Mouse (Mus musculus) lung, embryonic 15.5 days (tissue): ENCODE results near the gene Rnf223. TPM values are rescaled to one million over a fixed set of nuclear protein-coding genes. Genes with fewer than 3 reads are reported as not detected.

Experiments used
- ATAC-seq: fragments of 200-750 bp; cut with Nextera tagmentation; 2 replicates; pipeline ENCODE4 v1.8.0; 2017; ENCODE audit warnings: moderate number of reproducible peaks, borderline replicate concordance; ENCODE audit not compliant: low FRiP score, low TSS enrichment; ENCODE audit errors: extremely low read depth
- H3K27ac ChIP-seq: fragments of 300-500 bp; sonication (generic); 2 replicates; pipeline ENCODE4 v1.5.1; 2015; ENCODE audit warnings: moderate library complexity, mild to moderate bottlenecking, inconsistent platforms
- H3K27me3 ChIP-seq: fragments of 300-500 bp; sonication (generic); 2 replicates; pipeline ENCODE4 v1.6.1; 2015; ENCODE audit warnings: inconsistent platforms
- H3K36me3 ChIP-seq: fragments of 300-500 bp; sonication (generic); 2 replicates; pipeline ENCODE4 v1.6.1; 2015; ENCODE audit warnings: inconsistent platforms
- H3K4me1 ChIP-seq: fragments of 300-500 bp; sonication (generic); 2 replicates; pipeline ENCODE4 v1.6.1; 2015; ENCODE audit warnings: inconsistent platforms
- H3K4me2 ChIP-seq: fragments of 300-500 bp; sonication (generic); 2 replicates; pipeline ENCODE4 v1.6.1; 2015; ENCODE audit warnings: inconsistent platforms, mild to moderate bottlenecking, moderate library complexity
- H3K4me3 ChIP-seq: fragments of 300-500 bp; sonication (generic); 2 replicates; pipeline ENCODE4 v1.5.1; 2015; ENCODE audit warnings: mild to moderate bottlenecking, inconsistent platforms
- H3K9ac ChIP-seq: fragments of 300-500 bp; sonication (generic); 2 replicates; pipeline ENCODE4 v1.6.1; 2015; ENCODE audit warnings: inconsistent platforms
- H3K9me3 ChIP-seq: fragments of 300-500 bp; sonication (generic); 2 replicates; pipeline ENCODE4 v1.6.1; 2016; ENCODE audit warnings: inconsistent platforms
- WGBS: fragments of 180-500 bp; shearing (Covaris S2); methylation state at CpG from one replicate; pipeline ENCODE4 v1.1.7; 2015; 5-methylcytosine and 5-hydroxymethylcytosine counted together
- polyA plus RNA-seq: library from polyadenylated mRNA; unstranded; fragments of >200 nt; fragmentation: Nextera tagmentation; extraction: Ambion mirVana; gene quantifications from 2 replicates; pipeline ENCODE4 v1.2.1, GENCODE M21; 2015

Rnf223 gene
- polyA plus RNA-seq, 1 experiment from 2014 or later = 0.29 TPM

GRCm38 (mm10) chr4:156099427-156099826 lies 30.9 kb upstream of the Rnf223 start:
- no peak overlapping the region for H3K9ac ChIP-seq
- no peaks in the 10 kb centered on the region for H3K4me1 ChIP-seq
- no peaks in the 10 kb centered on the region for H3K36me3 ChIP-seq
- no peaks in the 10 kb centered on the region for H3K27me3 ChIP-seq
- H3K4me3 ChIP-seq = no peak overlapping the region
- no peak for ATAC-seq
- no peak overlapping the region for H3K4me2 ChIP-seq
- H3K27ac ChIP-seq = no peak overlapping the region
- WGBS = 70% methylated on average over 6 of the region's 6 CpGs
- no peaks in the 10 kb centered on the region for H3K9me3 ChIP-seq

DNA sequence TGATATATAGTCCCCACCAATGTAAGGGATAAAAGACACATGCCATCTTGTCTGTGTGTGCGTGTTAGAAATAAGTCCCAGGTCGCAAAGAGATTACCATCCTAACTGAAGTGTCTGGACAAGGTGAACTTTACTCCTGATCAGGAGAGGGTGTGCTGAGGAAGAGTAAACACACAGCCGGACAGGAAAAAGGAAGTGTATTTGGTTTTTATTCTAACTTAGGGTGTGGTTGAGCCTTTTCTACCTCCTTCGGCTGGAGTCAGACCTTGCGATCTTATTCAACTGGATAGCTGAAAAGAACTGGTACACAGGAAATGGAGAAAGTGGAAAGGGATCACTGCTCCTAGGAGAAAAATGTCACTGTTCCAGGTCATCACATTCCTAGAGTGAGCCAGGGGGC lies 29.8 kb upstream of the Rnf223 start:
- H3K36me3 ChIP-seq = no peaks in the 10 kb centered on the region
- ATAC-seq = no peak
- H3K9me3 ChIP-seq = no peaks in the 10 kb centered on the region
- no peak overlapping the region for H3K4me3 ChIP-seq
- no peaks in the 10 kb centered on the region for H3K27me3 ChIP-seq
- H3K4me1 ChIP-seq = no peaks in the 10 kb centered on the region
- no peak overlapping the region for H3K9ac ChIP-seq
- no peak overlapping the region for H3K27ac ChIP-seq
- 66% methylated on average over 5 of the region's 5 CpGs for WGBS
- H3K4me2 ChIP-seq = no peak overlapping the region

GRCm38 (mm10) chr4:156101481-156101903 lies 28.8 kb upstream of the Rnf223 start:
- no peaks in the 10 kb centered on the region for H3K9me3 ChIP-seq
- 42% methylated on average over 3 of the region's 3 CpGs for WGBS
- no peak overlapping the region for H3K4me3 ChIP-seq
- no peaks in the 10 kb centered on the region for H3K4me1 ChIP-seq
- no peak overlapping the region for H3K27ac ChIP-seq
- no peak overlapping the region for H3K9ac ChIP-seq
- H3K4me2 ChIP-seq = no peak overlapping the region
- H3K36me3 ChIP-seq = no peaks in the 10 kb centered on the region
- H3K27me3 ChIP-seq = no peaks in the 10 kb centered on the region
- ATAC-seq = no peak

DNA sequence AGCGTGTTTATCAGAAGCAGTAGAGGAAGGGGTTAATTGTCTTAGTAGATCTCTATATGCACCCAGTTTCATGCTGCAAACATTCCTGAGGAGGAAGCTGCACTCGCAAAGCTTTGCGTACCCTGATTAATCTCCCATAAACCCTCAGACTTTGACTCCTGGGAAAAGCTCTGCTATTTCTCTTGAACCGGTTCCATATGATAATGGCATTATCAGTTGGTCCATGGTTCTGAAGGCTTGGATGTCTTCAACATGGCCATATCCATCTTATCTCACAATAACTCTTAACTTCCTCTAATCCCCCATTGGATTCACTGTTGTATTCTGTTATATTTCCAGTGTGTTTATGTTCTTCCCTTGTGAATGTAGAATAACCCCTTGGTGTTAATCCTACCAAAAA lies 27.0 kb upstream of the Rnf223 start:
- no peak overlapping the region for H3K4me3 ChIP-seq
- ATAC-seq = no peak
- 0 out of 2 replicates have a peak, but pooled peaks cover 3% of the 10 kb centered on the region for H3K4me1 ChIP-seq
- 67% methylated on average over 4 of the region's 4 CpGs for WGBS
- no peak overlapping the region for H3K9ac ChIP-seq
- no peaks in the 10 kb centered on the region for H3K9me3 ChIP-seq
- no peak overlapping the region for H3K27ac ChIP-seq
- H3K4me2 ChIP-seq = no peak overlapping the region
- no peaks in the 10 kb centered on the region for H3K36me3 ChIP-seq
- no peaks in the 10 kb centered on the region for H3K27me3 ChIP-seq

DNA sequence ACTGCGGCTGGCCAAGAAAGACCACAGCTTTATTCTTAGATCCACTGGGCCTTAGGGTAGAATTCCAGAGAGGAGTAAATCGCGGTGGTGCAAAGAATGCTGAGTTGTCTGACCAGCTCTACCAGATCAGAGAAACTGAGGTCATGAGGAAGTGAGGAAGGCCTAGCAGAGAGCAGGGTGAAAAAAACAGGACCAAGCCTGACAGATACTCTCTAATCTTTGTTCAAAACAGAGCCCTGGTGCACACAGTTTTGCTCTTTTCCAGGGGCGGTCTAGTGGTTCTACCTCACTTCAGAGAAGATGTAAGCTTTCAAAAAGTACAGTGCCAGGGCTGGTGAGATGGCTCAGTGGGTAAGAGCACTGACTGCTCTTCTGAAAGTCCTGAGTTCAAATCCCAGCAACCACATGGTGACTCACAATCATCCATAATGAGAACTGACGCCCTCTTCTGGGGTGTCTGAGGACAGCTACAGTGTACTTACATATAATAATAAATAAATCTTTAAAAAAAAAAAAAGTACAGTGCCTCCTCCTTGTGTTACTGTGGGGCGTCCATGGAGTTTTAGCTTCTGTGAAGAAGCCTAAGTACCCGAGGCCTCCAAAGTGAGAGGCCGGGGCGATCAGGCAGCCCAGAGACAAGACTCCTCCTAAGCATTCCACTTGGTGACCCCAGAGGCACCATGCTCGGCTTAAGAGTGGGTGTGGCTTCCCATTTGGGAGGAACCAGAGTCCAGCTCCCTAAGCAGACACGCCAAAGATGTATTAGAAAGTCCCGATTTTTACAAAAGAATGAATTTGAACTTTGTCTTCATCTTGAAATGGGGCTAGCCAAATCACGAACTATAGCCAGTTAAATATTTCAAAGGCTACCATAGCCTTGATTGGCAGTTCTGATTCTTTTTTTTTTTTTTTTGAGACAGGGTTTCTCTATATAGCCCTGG lies 21.4 kb upstream of the Rnf223 start:
- ATAC-seq = peak; percentile 70
- Histone ChIP-seq H3K9me3 (no peaks in the 10 kb centered on the region), H3K9ac (peak overlapping the region; percentile 58), H3K36me3 (no peaks in the 10 kb centered on the region), H3K4me2 (peak overlapping the region; percentile 60), H3K27me3 (no peaks in the 10 kb centered on the region), H3K4me1 (peaks cover 10% of the 10 kb centered on the region; the same call in 1 of the 2 replicates), H3K4me3 (peak overlapping the region; percentile 82), H3K27ac (peak overlapping the region; percentile 88)
- 19% methylated on average over 13 of the region's 13 CpGs for WGBS

GRCm38 (mm10) chr4:156109570-156110331 lies 20.6 kb upstream of the Rnf223 start, which contains the start of gene 9430015G10Rik:
TSS of gene 9430015G10Rik (plus strand) at chr4:156109982.
- H3K4me3 ChIP-seq = peak within 1 kb of the TSS; percentile 82
- under 1% methylated on average over 60 of the region's 60 CpGs for WGBS

DNA sequence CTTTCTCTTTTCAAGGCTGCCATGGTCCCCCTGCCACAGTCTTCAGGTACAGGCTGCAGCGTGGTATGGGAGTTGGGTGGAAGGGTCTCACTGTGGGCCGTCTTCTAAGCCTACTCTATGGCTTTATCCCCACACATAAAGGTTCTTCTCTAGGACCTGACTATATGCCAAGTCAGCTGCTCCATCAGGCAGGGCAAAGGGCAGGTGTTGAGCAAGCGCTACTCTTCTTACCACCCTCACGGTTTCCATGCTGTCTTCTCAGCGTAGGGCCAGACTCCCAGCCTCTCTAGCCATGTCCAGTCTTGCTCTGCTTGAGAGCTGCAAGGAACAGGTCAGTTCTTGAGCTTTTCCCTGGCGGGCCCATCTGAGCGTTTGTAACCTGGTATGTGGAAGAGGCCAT lies 6.2 kb upstream of the Rnf223 start:
- Histone ChIP-seq H3K4me3 (no peak overlapping the region), H3K9ac (no peak overlapping the region), H3K9me3 (no peaks in the 10 kb centered on the region), H3K27ac (no peak overlapping the region), H3K36me3 (peaks cover 73% of the 10 kb centered on the region), H3K4me2 (no peak overlapping the region), H3K27me3 (no peaks in the 10 kb centered on the region), H3K4me1 (no peaks in the 10 kb centered on the region)
- 93% methylated on average over 7 of the region's 7 CpGs for WGBS
- no peak for ATAC-seq

More at GRCm38 (mm10) chr4:156109570-156110331, 20.6 kb upstream of the Rnf223 start, which contains the start of gene 9430015G10Rik:
- Histone ChIP-seq H3K27ac (peak within 1 kb of the TSS; percentile 94), H3K9ac (peak within 1 kb of the TSS; percentile 96), H3K4me2 (peak within 1 kb of the TSS; percentile 60), H3K36me3 (peaks cover under 1% of the 10 kb centered on the region; the same call in 1 of the 2 replicates), H3K4me1 (peaks cover 10% of the 10 kb centered on the region; the same call in 1 of the 2 replicates), H3K9me3 (no peaks in the 10 kb centered on the region), H3K27me3 (no peaks in the 10 kb centered on the region)
- peak; percentile 97 for ATAC-seq

DNA sequence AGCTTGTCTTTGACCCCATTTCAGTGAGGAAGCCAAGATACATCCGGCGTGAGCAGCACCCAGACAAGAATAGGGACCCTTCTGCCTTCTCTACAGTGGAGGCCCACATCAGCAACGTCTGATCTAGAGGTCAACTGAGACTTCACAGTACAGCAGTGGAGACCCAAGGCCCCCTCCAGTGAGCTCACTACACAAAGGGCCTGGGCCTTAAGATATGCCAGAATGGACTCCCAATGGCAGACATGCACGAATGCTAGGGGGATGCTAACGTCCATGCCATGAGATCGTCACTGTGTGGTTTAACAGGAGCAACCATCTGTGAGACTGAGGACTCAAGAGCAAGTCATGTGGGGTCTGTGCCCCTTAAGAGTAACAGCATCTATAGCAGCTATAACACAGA lies 4.9 kb upstream of the Rnf223 start:
- ATAC-seq = no peak
- Histone ChIP-seq H3K4me2 (no peak overlapping the region), H3K27me3 (no peaks in the 10 kb centered on the region), H3K4me3 (no peak overlapping the region), H3K9me3 (no peaks in the 10 kb centered on the region), H3K9ac (no peak overlapping the region), H3K4me1 (no peaks in the 10 kb centered on the region), H3K36me3 (peaks cover 60% of the 10 kb centered on the region), H3K27ac (no peak overlapping the region)
- 95% methylated on average over 6 of the region's 6 CpGs for WGBS

DNA sequence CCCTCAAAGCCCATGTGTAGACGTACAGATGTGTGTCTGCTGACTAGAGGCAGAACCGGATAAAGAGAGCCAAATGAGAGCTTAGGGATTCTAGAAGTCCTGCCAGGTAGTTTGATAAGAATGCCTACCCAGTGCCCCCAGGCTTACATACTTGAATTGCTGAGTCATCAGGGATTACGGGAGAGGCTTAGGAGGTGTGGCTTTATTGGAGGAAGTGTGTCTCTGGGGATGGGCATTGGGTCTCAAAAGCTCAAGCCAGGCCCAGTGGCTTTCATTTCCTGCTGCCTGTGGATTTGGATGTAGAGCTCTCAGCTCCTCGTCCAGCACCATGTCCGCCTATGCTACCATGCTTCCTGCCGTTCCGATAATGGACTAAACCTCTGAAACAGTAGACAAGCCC lies 3.5 kb upstream of the Rnf223 start:
- Histone ChIP-seq H3K4me3 (no peak overlapping the region), H3K9me3 (no peaks in the 10 kb centered on the region), H3K27ac (no peak overlapping the region), H3K9ac (no peak overlapping the region), H3K36me3 (peaks cover 46% of the 10 kb centered on the region), H3K27me3 (no peaks in the 10 kb centered on the region), H3K4me1 (no peaks in the 10 kb centered on the region), H3K4me2 (no peak overlapping the region)
- no peak for ATAC-seq
- WGBS = 89% methylated on average over 7 of the region's 7 CpGs

- H3K9ac ChIP-seq = no peak overlapping the region
- H3K9me3 ChIP-seq = no peaks in the 10 kb centered on the region
- H3K27ac ChIP-seq = no peak overlapping the region
- H3K36me3 ChIP-seq = peaks cover 27% of the 10 kb centered on the region
- no peaks in the 10 kb centered on the region for H3K27me3 ChIP-seq
- ATAC-seq = no peak
- no peaks in the 10 kb centered on the region for H3K4me1 ChIP-seq
- H3K4me3 ChIP-seq = no peak overlapping the region
- WGBS = 77% methylated on average over 5 of the region's 5 CpGs
- H3K4me2 ChIP-seq = no peak overlapping the region
Observed at GRCm38 (mm10) chr4:156128746-156129145, 1.6 kb upstream of the Rnf223 start.

DNA sequence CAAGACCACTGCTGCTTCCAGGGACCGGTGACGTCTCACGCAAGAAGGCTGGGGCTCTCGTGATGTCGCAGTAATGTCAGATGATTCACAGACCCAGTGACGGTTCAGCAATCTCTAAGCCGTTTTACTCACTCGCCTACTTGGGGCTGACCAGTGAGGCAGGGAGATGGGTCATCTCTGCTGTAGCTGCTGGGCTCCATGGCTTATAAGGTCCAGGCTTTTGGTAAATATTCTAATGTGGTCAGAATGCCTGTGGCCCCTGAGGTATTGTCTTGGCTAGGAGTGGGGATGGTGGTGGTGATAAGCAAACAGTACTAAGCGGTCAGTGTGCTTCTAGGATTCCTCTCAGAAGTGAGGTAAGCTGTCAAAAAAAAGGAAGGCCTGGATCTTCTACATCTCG lies 627 bp downstream of the Rnf223 start:
- H3K27ac ChIP-seq = no peak overlapping the region
- no peaks in the 10 kb centered on the region for H3K27me3 ChIP-seq
- H3K9me3 ChIP-seq = no peaks in the 10 kb centered on the region
- WGBS = 77% methylated on average over 10 of the region's 10 CpGs
- H3K4me2 ChIP-seq = no peak overlapping the region
- ATAC-seq = no peak
- H3K4me1 ChIP-seq = no peaks in the 10 kb centered on the region
- peaks cover 10% of the 10 kb centered on the region; the same call in 1 of the 2 replicates for H3K36me3 ChIP-seq
- no peak overlapping the region for H3K4me3 ChIP-seq
- H3K9ac ChIP-seq = no peak overlapping the region

DNA sequence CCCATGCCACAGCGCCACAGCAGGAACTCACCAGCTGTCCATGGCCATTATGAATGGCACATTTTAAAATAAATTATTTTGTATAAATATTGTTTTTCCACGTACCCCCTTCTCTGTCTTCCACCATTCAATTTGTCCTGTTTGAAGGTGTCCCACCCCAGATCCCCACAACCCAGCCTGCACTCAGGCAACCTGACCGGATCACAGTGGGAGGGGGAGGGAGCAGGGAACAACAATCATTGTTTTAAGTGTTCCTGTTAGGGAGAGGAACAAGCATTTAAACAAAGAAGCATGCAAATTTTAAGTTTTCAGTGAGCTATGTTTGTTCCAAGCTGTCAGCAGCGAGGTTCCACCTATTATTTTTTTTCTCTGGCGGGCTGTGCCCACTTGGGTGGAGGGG lies 3.0 kb downstream of the Rnf223 start:
- Histone ChIP-seq H3K27ac (no peak overlapping the region), H3K9ac (no peak overlapping the region), H3K9me3 (no peaks in the 10 kb centered on the region), H3K4me3 (no peak overlapping the region), H3K4me1 (no peaks in the 10 kb centered on the region), H3K27me3 (no peaks in the 10 kb centered on the region), H3K36me3 (no peaks in the 10 kb centered on the region), H3K4me2 (no peak overlapping the region)
- 51% methylated on average over 5 of the region's 5 CpGs for WGBS
- no peak for ATAC-seq
